Mouse (Mus musculus) thymus, postnatal 10 days (tissue): Measurements from ENCODE around the gene Gm21961.
A peak's percentile ranks its signal among the peaks of the same experiment; 100 is the strongest.

ENCODE experiments used
- DNase-seq, 2 experiments: peaks; one replicate each; pipeline ENCODE4 v3.0.0; 2021; ENCODE audit warnings: low spot score in 2 of 2

Gene Gm21961

DNA sequence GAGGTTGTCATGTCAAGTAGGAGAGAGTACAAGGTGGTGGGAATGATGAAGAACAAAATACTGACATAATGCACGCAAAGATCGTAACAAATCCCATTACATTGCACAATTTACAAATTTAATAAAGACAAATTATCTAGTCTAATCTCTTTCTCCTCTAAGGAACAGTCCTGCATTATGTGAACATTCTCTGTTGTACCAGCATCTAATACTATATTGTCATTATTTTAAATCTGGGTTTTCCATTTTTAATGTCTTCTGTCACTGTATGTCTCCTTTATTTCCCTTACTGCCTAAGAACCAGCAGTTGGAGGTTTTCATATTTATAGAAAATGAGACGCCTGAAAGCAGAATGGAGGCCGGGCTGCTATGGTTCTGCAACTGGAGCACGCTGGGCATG is at the start of gene Gm21961:
TSS of gene Gm21961 (minus strand) at position 101 of the 400 bp plus-strand sequence.
- no peak for DNase-seq

DNA sequence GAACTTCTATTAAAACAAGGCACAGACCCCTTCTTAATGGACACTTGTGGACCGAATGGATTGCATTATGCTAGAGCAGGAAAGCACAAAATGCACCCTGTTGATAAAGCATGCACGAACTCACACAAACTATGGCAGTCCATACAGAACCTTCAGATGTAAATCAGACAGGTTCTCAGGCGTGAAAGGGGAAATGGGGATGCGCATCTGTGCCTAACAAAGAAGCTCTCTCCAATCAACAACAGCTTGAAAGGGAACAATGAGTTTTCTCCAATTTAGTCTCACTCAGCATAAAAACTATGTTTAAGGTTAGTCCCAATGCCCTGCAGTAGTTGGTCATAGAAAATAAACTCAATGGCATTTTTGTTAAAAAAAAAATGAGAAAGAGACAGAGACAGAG is 27.3 kb upstream of the Gm21961 start:
- DNase-seq = no peak

DNA sequence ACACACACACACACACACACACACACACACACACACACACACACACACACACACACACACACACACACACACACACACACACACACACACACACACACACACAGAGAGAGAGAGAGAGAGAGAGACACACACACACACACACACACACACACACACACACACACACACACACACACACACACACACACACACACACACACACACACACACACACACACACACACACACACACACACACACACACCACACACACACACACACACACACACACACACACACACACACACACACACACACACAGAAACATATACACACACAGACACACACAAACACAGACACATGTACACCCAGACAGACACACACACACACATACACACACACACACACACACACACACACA is 24.5 kb upstream of the Gm21961 start:
- DNase-seq = peak in 1 of 2 experiments; percentile 84

DNA sequence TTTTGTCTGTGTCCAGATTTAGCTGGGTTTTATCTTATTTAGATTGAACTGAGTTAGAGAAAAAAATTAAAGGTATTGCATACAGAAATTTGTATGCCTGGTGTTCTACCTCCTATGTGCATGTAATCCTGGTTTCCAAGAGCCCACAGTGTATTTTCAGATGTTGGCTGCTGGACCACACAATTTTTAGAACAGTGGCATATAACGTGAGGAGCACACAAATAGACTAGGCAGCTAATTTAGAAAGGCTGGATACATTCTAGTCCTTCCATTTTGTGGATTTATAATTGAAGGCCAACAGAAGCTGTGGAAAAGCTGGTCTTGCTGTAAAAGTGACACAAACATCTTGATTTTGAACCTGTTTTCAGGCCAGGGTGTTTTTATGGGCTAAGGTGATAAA is 3.3 kb upstream of the Gm21961 start:
- no peak for DNase-seq

DNA sequence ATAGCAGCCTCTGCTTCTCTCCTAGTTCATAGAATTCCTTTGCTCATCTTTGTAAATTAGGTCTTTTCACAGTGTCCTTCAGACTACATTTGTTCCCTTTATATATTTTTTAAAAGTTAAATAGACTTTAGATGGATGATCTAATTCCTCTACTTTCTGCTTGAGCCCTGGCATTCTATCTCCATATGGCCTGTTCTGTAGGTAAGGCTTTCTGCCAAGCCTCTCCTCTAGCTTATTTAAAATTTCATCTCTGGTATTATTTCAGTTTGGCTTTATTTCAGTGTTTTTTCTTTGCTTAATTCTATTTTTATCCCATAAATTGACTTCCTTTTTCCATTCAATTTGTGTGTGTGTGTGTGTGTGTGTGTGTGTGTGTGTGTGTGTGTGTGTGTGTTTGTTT is 8.5 kb downstream of the Gm21961 start:
- DNase-seq = no peak

DNA sequence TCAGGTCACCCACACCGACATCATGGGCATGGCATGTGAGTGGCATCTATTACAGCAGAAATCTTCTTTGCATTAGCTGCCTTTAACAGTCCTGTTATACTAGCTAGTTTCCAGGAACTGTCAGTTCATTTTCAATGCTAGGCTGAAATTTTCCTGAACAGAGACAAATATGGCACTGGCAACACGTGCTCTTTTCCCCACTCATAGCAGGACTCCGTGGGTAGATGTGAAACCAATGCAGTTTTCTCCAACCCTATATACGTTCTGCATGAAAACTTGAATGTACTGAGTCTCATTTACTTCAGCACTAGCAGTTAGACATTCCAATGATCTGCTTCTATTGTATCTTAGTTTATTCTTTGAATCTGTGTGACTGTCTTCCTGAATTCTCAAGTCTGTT is 20.2 kb downstream of the Gm21961 start:
- no peak for DNase-seq

DNA sequence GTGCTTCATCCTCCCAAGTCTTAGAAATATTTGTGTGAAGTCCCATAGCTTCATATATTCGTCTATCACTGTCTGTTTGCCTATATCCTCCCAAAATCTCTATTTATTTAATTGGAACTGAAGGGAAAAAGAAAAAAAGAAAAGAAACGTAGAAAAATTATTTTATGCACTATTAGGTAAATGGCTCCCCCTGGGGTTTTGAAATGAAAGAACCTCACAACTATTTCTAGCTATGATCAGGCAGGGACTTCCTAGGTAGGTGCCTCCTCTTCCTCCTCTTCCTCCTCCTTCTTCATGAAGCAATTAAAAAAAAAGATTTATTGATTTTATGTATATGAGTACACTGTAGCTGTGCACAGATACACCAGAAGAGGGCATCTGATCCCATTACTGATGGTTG is 34.7 kb downstream of the Gm21961 start:
- DNase-seq = no peak

DNA sequence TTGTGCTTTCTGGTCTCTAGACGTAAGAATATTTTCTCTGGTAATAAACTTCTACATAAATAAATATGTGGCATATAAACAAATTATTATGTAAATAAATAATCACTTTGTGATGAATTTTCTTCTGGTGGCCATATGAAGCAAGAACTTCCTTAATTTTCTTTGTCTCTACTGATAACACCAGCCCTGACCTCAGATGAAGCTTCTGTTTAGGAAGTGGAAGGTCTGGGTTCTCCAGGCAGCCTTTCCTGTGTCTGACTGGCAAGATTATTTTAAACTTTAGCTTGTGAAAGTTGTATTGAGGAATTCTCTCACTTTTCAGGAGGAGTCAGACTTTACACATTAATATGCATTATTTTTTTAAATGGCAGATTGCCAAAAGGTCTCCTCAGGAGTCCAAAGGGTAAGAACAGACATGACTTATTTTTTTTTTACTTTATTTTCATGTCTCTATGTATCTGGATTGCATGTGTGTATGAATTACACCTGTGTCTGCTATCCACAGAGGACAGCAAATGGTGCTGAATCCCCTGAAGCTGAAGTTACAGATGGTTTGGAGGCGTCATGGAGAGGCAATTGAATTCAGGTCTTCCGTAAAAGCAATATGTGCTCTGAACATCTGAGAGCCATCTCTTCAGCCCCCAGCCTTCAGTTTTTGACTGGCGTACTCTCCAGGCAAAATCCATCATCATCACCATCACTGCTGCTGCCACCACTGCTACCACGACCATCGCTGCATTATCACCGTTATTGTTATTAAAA is 38.5 kb downstream of the Gm21961 start:
- no peak for DNase-seq
